In the genomic region with DNA sequence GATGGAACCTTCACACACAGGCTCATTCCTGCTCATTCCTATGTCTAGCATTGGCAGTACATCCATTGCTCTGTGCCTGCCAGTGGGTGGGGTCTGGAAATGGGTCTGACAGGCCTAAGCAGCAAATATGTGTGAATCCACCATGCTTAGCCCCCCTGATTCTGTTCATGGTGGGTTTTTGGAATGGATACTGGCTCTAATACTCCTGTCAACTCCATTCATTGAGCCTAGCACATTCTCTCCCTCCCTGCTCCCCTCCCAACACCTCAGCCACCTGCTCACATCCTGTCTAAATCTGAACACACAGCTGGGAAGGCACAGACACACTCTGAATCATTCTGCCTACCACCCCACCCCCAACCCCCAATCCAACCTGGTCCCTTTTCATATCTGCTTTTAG, we compare ENCODE assay signal across 15 mouse cellular contexts.
"Had no signal": no experiment of that assay in that cellular context is flagged by ENCODE, and none has a peak within 500 bp of the region (broad histone marks: within the 10 kb centered on the region; RNA-seq: fewer than 3 reads in every experiment).

No protein-coding gene starts in this region.

- H3K4me2 ChIP-seq: kidney, embryonic 15.5 days; limb, embryonic 12.5 days; liver, embryonic 13.5 days; midbrain, embryonic 13.5 days; neural tube, embryonic 15.5 days; stomach, embryonic 15.5 days had no signal

- H3K27ac ChIP-seq: kidney, embryonic 15.5 days; limb, embryonic 12.5 days; liver, embryonic 13.5 days; midbrain, embryonic 13.5 days; neural tube, embryonic 15.5 days; stomach, embryonic 15.5 days had no signal

- H3K36me3 ChIP-seq: kidney, embryonic 15.5 days; limb, embryonic 12.5 days; liver, embryonic 13.5 days; midbrain, embryonic 13.5 days; neural tube, embryonic 15.5 days; stomach, embryonic 15.5 days had no signal

- H3K4me3 ChIP-seq: kidney, embryonic 15.5 days; limb, embryonic 12.5 days; liver, embryonic 13.5 days; midbrain, embryonic 13.5 days; myocyte; neural tube, embryonic 15.5 days; stomach, embryonic 15.5 days had no signal

- ATAC-seq: intestine, embryonic 16.5 days; liver, postnatal 0 days; midbrain, embryonic 13.5 days had no signal

- H3K4me1 ChIP-seq: kidney, embryonic 15.5 days; limb, embryonic 12.5 days; liver, embryonic 13.5 days; midbrain, embryonic 13.5 days; neural tube, embryonic 15.5 days; stomach, embryonic 15.5 days had no signal

- H3K9ac ChIP-seq: kidney, embryonic 15.5 days; limb, embryonic 12.5 days; liver, embryonic 13.5 days; liver, postnatal 0 days; midbrain, embryonic 13.5 days; neural tube, embryonic 15.5 days; stomach, embryonic 15.5 days had no signal

- H3K9me3 ChIP-seq: kidney, embryonic 15.5 days; limb, embryonic 12.5 days; liver, embryonic 13.5 days; midbrain, embryonic 13.5 days; neural tube, embryonic 15.5 days; stomach, embryonic 15.5 days had no signal

- DNase-seq: kidney, adult 2 months; kidney, postnatal 14 days; layer of hippocampus, postnatal 36 days; liver; liver, embryonic 13.5 days; liver, postnatal 0 days; thymus, adult 2 months; thymus, postnatal 4 days had no signal

- H3K27me3 ChIP-seq: kidney, embryonic 15.5 days; limb, embryonic 12.5 days; liver, embryonic 13.5 days; midbrain, embryonic 13.5 days; neural tube, embryonic 15.5 days; stomach, embryonic 15.5 days had no signal
